Mouse (Mus musculus) heart, adult 11 months (tissue): ENCODE measurements around the gene Hspb6.
A peak's percentile ranks its signal among the peaks of the same experiment; 100 is the strongest.

Experiments used
- DNase-seq: peaks from one replicate; pipeline ENCODE4 v3.0.0; 2022

The Hspb6 gene

DNA sequence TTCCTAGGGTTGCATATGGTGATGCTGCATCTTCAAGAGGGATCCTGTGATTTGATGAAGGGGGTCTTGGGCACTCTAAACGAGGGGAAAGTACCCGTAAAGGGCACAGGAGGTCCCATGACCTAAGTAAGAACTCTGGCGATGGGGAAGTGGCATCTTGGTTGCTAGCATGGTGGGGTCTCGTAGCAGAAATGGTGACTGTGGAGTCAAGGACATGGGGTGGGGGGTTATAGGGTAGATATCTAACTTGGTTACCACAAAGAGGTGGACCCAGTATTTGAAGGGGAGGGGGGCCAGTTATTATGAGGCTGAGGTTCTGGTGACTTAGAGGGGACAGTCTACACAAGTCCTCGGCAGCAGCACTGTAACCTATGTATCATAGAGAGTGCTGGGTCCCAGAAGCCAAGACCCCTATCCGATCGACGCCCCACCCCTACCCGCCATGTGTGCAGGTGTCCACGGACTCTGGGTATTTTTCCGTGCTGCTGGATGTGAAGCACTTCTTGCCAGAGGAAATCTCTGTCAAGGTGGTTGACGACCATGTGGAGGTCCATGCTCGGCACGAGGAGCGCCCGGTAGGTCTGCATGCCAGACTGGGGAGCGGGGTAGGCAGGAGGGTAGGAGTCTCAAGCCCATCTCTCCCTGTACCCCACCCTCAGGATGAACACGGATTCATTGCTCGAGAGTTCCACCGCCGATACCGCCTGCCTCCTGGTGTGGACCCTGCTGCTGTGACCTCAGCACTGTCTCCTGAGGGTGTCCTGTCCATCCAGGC, 2.0 kb downstream of the Hspb6 start:
- peak; percentile 94 for DNase-seq

GRCm38 (mm10) chr7:30556894-30557536, 5.0 kb downstream of the Hspb6 start:
- DNase-seq, result peak; percentile 92

DNA sequence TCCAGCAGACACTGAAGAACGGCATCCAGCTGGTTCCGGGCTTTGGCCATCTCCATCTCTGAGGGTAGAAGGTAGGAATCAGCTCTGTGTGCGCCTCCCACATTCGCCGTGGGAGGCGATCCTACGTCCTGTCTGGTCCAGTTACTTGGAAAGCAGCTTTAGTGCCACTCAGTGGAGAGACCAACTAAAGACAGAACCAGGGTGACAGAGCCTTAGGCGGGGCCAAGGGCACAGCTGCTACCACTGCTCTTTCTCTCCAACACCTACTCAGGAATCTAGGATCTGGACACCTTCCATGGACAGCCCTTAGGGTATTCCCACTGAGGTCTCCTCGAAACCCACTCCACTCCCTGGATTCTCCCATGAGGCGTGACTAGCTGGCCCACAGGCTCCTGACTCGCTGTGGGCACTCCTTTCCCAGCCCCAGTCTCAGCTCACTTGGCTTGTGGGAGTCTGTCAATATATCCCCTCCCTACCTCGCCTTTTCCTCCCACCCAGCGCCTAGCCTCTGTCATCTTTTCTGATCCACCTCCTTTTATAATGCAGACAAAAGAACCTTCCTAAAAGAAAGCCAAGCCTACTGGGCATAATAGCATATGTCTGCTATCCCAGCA, 6.0 kb downstream of the Hspb6 start:
- peak; percentile 92 for DNase-seq

DNA sequence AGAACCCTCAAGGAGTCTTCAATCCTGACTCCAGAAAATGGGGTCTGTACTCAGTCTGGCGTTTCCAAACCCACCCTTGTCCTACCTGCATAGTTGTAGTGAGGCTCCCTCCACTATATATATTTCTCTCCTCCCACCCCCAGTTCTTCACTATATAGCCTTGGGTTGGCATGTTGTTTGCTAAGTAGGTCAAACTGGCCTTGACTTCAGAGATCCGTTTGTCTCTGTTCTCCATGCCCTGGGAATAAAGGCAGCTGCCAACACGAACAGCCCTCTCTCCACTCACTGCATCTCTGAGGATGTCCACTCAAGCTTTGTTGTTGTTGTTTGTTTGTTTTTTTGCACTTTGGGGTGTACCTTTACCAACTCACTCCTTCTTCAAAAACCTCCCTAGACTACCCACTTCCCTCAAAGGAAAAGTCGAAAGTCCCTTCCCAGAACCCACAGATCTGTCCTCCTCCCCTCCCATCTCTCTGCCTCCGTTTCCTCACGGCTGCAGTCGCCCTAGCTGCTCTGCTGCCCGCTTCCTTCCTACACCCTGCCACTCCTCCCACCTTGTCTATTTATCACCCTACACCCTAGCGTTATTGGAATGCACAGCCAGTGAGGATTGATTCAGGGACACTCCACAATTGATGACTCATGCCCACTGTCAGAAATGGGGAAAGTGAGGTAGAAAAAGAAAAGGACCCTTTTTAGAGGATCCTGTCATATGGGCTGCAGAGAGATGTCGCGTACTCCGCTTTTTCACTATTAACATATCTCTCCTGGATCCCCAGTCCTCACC, 6.9 kb downstream of the Hspb6 start:
- DNase-seq, result peak; percentile 93

GRCm38 (mm10) chr7:30559443-30559954, 7.5 kb downstream of the Hspb6 start, which contains the start of gene Lin37:
Gene Lin37 (minus strand): TSS chr7:30559838.
- DNase-seq, result peak; percentile 100

DNA sequence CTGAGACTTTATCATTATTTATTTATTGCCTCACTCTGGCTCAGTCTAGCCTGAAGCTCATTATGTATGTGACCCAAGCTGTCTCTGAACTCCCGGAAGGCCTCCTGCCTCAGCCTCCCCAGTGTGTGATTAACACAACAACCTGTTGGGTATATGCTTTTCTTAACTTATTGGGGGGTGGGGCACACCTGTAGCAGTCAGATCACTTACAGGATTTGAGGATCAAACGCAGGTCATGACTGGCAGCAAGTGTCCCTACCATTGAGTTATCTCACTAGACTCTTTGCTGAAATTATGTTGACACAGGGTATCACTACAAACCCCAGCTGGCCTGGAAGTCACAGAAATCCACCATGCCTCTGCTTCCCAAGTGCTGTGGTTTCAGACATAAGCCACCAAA, 8.3 kb downstream of the Hspb6 start:
- no peak for DNase-seq

DNA sequence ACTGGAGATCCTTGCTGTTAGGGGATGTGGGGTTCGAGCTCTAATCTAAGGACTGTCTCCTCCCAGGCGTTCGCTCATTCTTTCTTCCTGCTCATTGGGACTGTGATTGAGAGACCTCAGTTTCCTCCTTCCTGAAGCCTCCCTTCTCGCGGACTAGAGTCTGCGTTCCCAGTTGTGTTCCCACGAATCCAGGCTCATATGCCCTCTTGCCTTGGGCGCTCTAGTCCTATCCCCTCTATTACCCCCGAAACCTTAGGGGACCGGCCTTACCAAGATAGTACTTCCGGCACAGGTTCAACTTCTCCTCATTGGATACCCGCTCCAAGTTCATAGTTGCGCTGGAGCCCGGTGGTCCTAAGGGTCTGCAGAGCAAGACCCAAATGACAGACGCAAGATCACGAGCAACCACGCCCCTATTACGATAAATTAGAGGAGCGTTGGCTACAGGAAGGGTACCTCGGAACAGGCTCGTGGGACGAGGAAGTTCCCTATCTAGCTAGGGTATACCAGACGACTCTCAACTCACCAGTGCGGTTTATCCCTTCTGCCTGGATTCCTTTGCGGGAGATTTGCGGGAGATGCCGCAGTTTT, 10.6 kb downstream of the Hspb6 start:
- no peak for DNase-seq

- peak; percentile 100 for DNase-seq
Observed at GRCm38 (mm10) chr7:30563117-30563905, 11.3 kb downstream of the Hspb6 start, which contains the start of the genes U2af1l4, Gm49396 and Psenen. Gene U2af1l4 (plus strand): TSS chr7:30563301. Gene Gm49396 (plus strand): TSS chr7:30563344. Gene Psenen (minus strand): TSS chr7:30563627.

DNA sequence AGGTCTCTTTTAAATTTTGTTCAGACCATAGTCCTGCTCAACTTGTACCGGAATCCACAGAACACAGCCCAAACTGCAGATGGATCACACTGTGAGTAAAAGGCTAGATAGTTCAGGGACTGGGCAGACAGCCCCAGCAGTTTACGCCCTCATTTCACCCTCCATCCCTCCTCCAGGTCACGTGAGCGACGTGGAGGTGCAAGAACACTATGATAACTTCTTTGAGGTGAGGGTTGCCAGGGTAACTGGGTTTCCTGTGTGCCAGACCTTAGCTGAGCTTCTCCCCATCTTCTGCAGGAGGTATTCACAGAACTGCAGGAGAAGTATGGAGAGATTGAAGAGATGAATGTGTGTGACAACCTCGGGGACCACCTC, 11.9 kb downstream of the Hspb6 start:
- DNase-seq, result no peak

DNA sequence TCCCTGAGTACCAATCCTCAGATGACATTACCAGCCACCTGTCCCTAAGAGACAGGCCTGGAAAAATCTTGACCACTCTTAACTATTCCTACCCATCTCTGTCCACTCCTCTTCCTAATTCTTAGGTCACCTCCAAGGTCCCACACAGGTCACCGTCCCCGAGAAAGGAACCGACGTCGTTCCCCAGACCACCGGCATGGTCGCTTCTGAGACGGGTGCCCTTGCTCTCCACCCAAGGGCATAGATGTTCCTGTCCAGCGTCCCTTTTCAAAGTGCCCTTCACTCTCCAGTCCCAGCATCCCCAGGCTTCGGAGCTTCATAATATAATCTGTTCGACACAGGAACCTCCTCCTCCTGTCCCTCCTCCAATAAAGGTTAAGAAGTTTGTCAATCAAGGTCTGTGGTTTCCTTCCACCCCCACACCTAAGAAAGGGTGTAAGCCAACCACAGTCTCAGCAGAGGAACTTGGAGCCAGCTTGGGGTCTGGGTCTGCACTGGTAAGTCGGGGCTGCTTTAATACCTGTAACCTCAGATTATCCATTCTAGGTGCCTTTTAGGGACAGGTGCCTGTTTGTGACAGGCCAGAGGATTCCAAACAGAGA, 13.1 kb downstream of the Hspb6 start, which contains the start of gene Igflr1:
Gene Igflr1 (plus strand): TSS at position 458 of the 602 bp plus-strand sequence.
- no peak for DNase-seq

- DNase-seq, result no peak
Observed at GRCm38 (mm10) chr7:30566033-30566432, 14.1 kb downstream of the Hspb6 start.

- DNase-seq, result no peak
Observed at GRCm38 (mm10) chr7:30567555-30567954, 15.6 kb downstream of the Hspb6 start.

GRCm38 (mm10) chr7:30572389-30572788, 20.4 kb downstream of the Hspb6 start:
- peak; percentile 88 for DNase-seq

DNA sequence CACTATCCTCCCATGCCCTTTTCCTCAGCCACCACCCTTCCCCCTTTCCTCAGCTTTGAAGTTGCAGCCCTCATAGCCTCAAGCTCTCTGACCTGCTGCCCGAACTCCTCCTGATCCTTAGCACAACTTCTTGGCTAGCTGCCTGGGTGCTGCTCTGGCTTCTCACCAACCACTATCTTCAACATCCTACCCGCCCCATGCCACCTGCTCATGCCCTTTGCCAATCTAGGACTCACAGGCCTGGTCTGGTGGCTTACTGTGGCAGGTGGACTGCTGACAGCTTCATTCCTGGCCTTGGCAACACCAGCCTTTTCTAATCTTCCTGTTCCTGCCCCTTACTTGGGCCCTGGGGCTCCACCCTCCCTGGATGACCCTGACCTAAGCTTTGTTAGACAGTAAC, 21.0 kb downstream of the Hspb6 start:
- DNase-seq, result peak; percentile 97

GRCm38 (mm10) chr7:30579950-30580349, 28.0 kb downstream of the Hspb6 start:
- no peak for DNase-seq

DNA sequence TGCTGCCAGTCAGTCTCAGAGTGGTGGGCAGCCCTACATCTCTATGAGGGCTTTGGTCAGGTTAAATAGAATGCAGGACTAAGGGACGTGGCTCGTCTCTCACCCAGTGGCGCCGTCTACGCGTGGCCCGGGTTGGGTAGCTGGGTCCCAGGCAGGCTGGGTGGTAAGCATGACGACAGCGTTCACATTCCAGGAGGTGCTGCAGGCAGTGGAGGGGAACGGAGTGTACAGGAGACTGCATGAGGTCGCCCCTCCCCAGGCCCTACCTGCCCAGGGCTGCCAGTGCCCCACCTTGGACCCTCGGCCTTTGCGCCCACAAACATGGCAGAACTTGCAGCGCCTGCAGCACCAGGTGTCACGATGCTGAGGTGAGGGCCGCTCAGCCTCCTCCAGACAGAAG, 29.6 kb downstream of the Hspb6 start:
- peak; percentile 87 for DNase-seq

GRCm38 (mm10) chr7:30584339-30584738, 32.4 kb downstream of the Hspb6 start:
- no peak for DNase-seq

DNA sequence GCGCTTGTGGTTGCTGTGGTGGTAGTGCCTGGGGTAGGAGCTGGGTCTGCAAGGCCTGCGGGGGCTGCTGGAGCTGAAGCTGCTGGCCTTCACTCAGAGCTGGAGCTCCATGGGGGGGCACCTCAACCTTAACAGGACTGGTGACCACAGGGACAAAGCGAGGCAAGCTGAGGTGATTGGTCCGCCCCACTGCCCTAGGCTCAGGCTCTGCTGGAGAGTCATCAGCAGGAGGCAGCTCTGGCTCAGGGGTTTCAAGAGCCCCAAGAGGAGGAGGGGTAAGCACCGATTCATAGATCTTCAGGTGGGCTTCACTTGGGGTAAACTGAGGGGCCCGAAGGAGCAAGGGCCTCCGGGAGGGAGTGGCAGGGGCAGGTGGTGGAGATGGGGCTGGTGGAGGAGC, 33.2 kb downstream of the Hspb6 start:
- peak; percentile 93 for DNase-seq

- peak; percentile 91 for DNase-seq
Observed at GRCm38 (mm10) chr7:30586455-30587020, 34.6 kb downstream of the Hspb6 start.

DNA sequence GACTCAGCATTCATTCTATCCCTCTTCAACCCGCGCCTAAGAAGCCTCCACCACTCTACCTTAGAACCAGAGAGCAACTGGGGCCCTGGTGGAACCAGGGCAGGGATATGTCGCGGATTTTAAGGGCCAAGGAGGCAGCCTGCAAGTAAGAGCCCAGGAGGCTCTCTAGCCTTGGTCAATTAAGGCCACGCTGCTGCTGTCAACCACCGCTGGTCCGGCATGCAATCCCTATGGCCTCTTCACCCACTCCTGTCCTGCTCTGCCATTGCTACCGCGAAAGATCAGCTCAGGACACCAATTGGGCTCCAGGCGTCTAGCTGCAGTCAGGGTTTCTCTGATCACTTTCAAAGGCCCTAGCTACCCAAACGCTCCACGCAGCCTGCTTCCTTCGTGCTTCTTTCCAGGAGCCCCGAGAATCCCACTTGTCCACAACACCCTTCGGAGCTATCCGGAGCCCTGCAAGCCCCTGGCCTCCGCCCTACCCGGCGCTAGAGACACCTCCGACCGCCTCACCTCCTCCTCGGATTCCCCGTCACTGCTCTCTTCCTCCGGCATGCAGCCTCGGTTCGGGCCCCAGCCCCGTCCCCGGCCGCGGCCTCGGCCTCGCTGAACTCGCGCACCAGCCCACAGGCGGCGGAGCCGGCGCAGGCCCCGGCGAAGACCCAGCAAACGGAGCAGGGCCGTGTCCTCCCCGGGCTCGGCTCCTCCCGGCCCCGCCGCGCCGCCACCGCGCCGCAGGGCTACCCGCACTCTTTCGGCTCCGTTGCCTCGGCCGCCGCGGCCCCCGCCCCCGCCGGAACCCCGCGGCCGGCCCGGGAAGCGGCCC, 36.1 kb downstream of the Hspb6 start:
- DNase-seq, result no peak
